Mouse (Mus musculus): ENCODE data around the gene Mtch1. TPM values are rescaled to one million over a fixed set of nuclear protein-coding genes. Genes with fewer than 3 reads are reported as not detected.

Mtch1 gene
- polyA plus RNA-seq, 1 experiment = 741 TPM

GRCm38 (mm10) chr17:29342010-29342910 lies 5.5 kb downstream of the Mtch1 start:
- no peak overlapping the region for H3K4me3 ChIP-seq
- no peaks in the 10 kb centered on the region for H3K27me3 ChIP-seq (ENCODE audit: control insufficient read depth, insufficient read depth, insufficient read length)
- peaks cover 40% of the 10 kb centered on the region for H3K79me2 ChIP-seq (ENCODE audit: control insufficient read depth, insufficient read depth)
- TF ChIP-seq MYOD1 (IDR thresholded peaks at IDR 0.05; ENCODE audit: control insufficient read depth in 1 of 3, insufficient read length in 2 of 3, low read depth in 2 of 3) (peak; percentile 33 to 90 (median 84)), MYOG (IDR thresholded peaks at IDR 0.05; ENCODE audit: control insufficient read depth in 1 of 3, insufficient read depth in 1 of 3, insufficient read length in 2 of 3, low read depth in 2 of 3) (peak; percentile 51 to 90 (median 53)), TCF3 (IDR thresholded peaks at IDR 0.05; ENCODE audit: insufficient read length, low read depth) (peak; percentile 71), E2F4 (IDR thresholded peaks at IDR 0.05; ENCODE audit: insufficient read depth) (no peak), POLR2AphosphoS2 (IDR thresholded peaks at IDR 0.05; ENCODE audit: insufficient read length, low read depth) (peak; percentile 80), TCF12 (IDR thresholded peaks at IDR 0.05; ENCODE audit: insufficient read depth, poor library complexity, severe bottlenecking) (peak; percentile 83), MAX (IDR thresholded peaks at IDR 0.05; ENCODE audit: low read depth) (no peak), USF1 (IDR thresholded peaks at IDR 0.05; ENCODE audit: low read depth) (no peak), REST (IDR thresholded peaks at IDR 0.05; ENCODE audit: insufficient read depth, insufficient read length) (no peak), CEBPB (IDR thresholded peaks at IDR 0.05; ENCODE audit: insufficient read depth, poor library complexity, severe bottlenecking) (no peak), POLR2A (IDR thresholded peaks at IDR 0.05; ENCODE audit: insufficient read length, low read depth) (peak; percentile 36), SRF (IDR thresholded peaks at IDR 0.05; ENCODE audit: control insufficient read depth, insufficient read length, low read depth) (no peak)
- H3K36me3 ChIP-seq (ENCODE audit: control insufficient read depth, insufficient read depth) = peaks cover 25% of the 10 kb centered on the region
- peak overlapping the region; percentile 84 for H3K4me2 ChIP-seq (ENCODE audit: low read depth)
- H3ac ChIP-seq (ENCODE audit: control insufficient read depth, insufficient read length) = no peak overlapping the region

GRCm38 (mm10) chr17:29341591-29342003 lies 6.1 kb downstream of the Mtch1 start:
- Histone ChIP-seq H3K4me3 (no peak overlapping the region), H3K4me2 (ENCODE audit: low read depth) (peak overlapping the region; percentile 84), H3ac (ENCODE audit: control insufficient read depth, insufficient read length) (no peak overlapping the region), H3K79me2 (ENCODE audit: control insufficient read depth, insufficient read depth) (peaks cover 33% of the 10 kb centered on the region), H3K27me3 (ENCODE audit: control insufficient read depth, insufficient read depth, insufficient read length) (no peaks in the 10 kb centered on the region), H3K36me3 (ENCODE audit: control insufficient read depth, insufficient read depth) (peaks cover 28% of the 10 kb centered on the region)
- TF ChIP-seq MYOD1 (IDR thresholded peaks at IDR 0.05; ENCODE audit: control insufficient read depth in 1 of 3, insufficient read length in 2 of 3, low read depth in 2 of 3) (peak in 2 of 3 experiments; percentile 50 to 80), MYOG (IDR thresholded peaks at IDR 0.05; ENCODE audit: control insufficient read depth in 1 of 3, insufficient read depth in 1 of 3, insufficient read length in 2 of 3, low read depth in 2 of 3) (peak in 1 of 3 experiments; percentile 65), POLR2A (IDR thresholded peaks at IDR 0.05; ENCODE audit: insufficient read length, low read depth) (no peak), TCF12 (IDR thresholded peaks at IDR 0.05; ENCODE audit: insufficient read depth, poor library complexity, severe bottlenecking) (no peak), MAX (IDR thresholded peaks at IDR 0.05; ENCODE audit: low read depth) (no peak), POLR2AphosphoS2 (IDR thresholded peaks at IDR 0.05; ENCODE audit: insufficient read length, low read depth) (peak; percentile 58)

GRCm38 (mm10) chr17:29340406-29341261 lies 7.1 kb downstream of the Mtch1 start:
- Histone ChIP-seq H3K4me2 (ENCODE audit: low read depth) (peak overlapping the region; percentile 84), H3K36me3 (ENCODE audit: control insufficient read depth, insufficient read depth) (peaks cover 28% of the 10 kb centered on the region), H3K27me3 (ENCODE audit: control insufficient read depth, insufficient read depth, insufficient read length) (no peaks in the 10 kb centered on the region), H3K4me3 (no peak overlapping the region), H3ac (ENCODE audit: control insufficient read depth, insufficient read length) (no peak overlapping the region), H3K79me2 (ENCODE audit: control insufficient read depth, insufficient read depth) (peaks cover 23% of the 10 kb centered on the region)
- TF ChIP-seq POLR2AphosphoS2 (IDR thresholded peaks at IDR 0.05; ENCODE audit: insufficient read length, low read depth) = peak; percentile 9
- no peak for TF ChIP-seq USF1 (IDR thresholded peaks at IDR 0.05; ENCODE audit: low read depth)
- TF ChIP-seq TCF3 (IDR thresholded peaks at IDR 0.05; ENCODE audit: insufficient read length, low read depth) = peak; percentile 91
- TF ChIP-seq SRF (IDR thresholded peaks at IDR 0.05; ENCODE audit: control insufficient read depth, insufficient read length, low read depth) = no peak
- TF ChIP-seq POLR2A (IDR thresholded peaks at IDR 0.05; ENCODE audit: insufficient read length, low read depth) = no peak
- TF ChIP-seq MYOG (IDR thresholded peaks at IDR 0.05; ENCODE audit: control insufficient read depth in 1 of 3, insufficient read depth in 1 of 3, insufficient read length in 2 of 3, low read depth in 2 of 3) = peak; percentile 63 to 89 (median 84)
- peak; percentile 16 to 90 (median 88) for TF ChIP-seq MYOD1 (IDR thresholded peaks at IDR 0.05; ENCODE audit: control insufficient read depth in 1 of 3, insufficient read length in 2 of 3, low read depth in 2 of 3)
- TF ChIP-seq TCF12 (IDR thresholded peaks at IDR 0.05; ENCODE audit: insufficient read depth, poor library complexity, severe bottlenecking) = peak; percentile 62
- TF ChIP-seq MAX (IDR thresholded peaks at IDR 0.05; ENCODE audit: low read depth) = no peak

- peaks cover 28% of the 10 kb centered on the region for H3K36me3 ChIP-seq (ENCODE audit: control insufficient read depth, insufficient read depth)
- no peak overlapping the region for H3K4me2 ChIP-seq (ENCODE audit: low read depth)
- peak in 1 of 3 experiments; percentile 2 for TF ChIP-seq MYOD1 (IDR thresholded peaks at IDR 0.05; ENCODE audit: control insufficient read depth in 1 of 3, insufficient read length in 2 of 3, low read depth in 2 of 3)
- TF ChIP-seq MYOG (IDR thresholded peaks at IDR 0.05; ENCODE audit: control insufficient read depth in 1 of 3, insufficient read depth in 1 of 3, insufficient read length in 2 of 3, low read depth in 2 of 3) = peak in 1 of 3 experiments; percentile 2
- TF ChIP-seq POLR2A (IDR thresholded peaks at IDR 0.05; ENCODE audit: insufficient read length, low read depth) = no peak
- TF ChIP-seq E2F4 (IDR thresholded peaks at IDR 0.05; ENCODE audit: insufficient read depth) = no peak
- H3K27me3 ChIP-seq (ENCODE audit: control insufficient read depth, insufficient read depth, insufficient read length) = no peaks in the 10 kb centered on the region
- H3ac ChIP-seq (ENCODE audit: control insufficient read depth, insufficient read length) = no peak overlapping the region
- peaks cover 10% of the 10 kb centered on the region for H3K79me2 ChIP-seq (ENCODE audit: control insufficient read depth, insufficient read depth)
- H3K4me3 ChIP-seq = no peak overlapping the region
Measured at GRCm38 (mm10) chr17:29339170-29339768, 8.5 kb downstream of the Mtch1 start.

Measured in myocyte (in vitro differentiated cells).